Comparison of ENCODE assay signal across 12 mouse cellular contexts in genomic region chr14:72829261-72829660, GRCm38 (mm10).
A peak's percentile ranks its signal among the peaks of the same experiment; 100 is the strongest.
DNase-seq lines count a peak whose midpoint lies in the region; ATAC-seq lines count a peak whose summit lies in the region.
"Had no signal": no experiment of that assay in that cellular context is flagged by ENCODE, and none has a peak within 500 bp of the region (broad histone marks: within the 10 kb centered on the region; RNA-seq: fewer than 3 reads in every experiment).

No protein-coding gene starts in this region.

- peak; percentile 19 for DNase-seq in hindbrain, embryonic 10.5 days (ENCODE audit: low spot score)
- DNase-seq in neural tube, embryonic 11.5 days (ENCODE audit: low spot score), result peak; percentile 17
- DNase-seq in neural tube, embryonic 10.5 days (ENCODE audit: extremely low spot score, low spot score), result no peak
- DNase-seq in urinary bladder, adult 18-20 months (ENCODE audit: low spot score in 2 of 2), result no peak
- no peak for DNase-seq in layer of hippocampus, postnatal 25 days (ENCODE audit: extremely low spot score in 1 of 2, low spot score in 1 of 2)
- DNase-seq: adrenal gland, adult 2 months; right cerebral cortex, adult 18-20 months had no signal

- H3K4me3 ChIP-seq in hindbrain, embryonic 10.5 days, result no peak overlapping the region
- no peak overlapping the region for H3K4me3 ChIP-seq in hindbrain, embryonic 16.5 days (ENCODE audit: low read length)
- H3K4me3 ChIP-seq in neural tube, embryonic 11.5 days (ENCODE audit: low read depth, low read length), result no peak overlapping the region
- no peak overlapping the region for H3K4me3 ChIP-seq in limb, embryonic 13.5 days
- H3K4me3 ChIP-seq: embryonic facial prominence, embryonic 13.5 days; hindbrain, embryonic 12.5 days had no signal

- no peak for ATAC-seq in hindbrain, embryonic 16.5 days
- no peak for ATAC-seq in neural tube, embryonic 11.5 days (ENCODE audit: insufficient read depth, low FRiP score, low TSS enrichment)
- ATAC-seq in limb, embryonic 13.5 days (ENCODE audit: low FRiP score, low read depth), result peak; percentile 48; the same call in 1 of the 2 replicates
- no peak for ATAC-seq in activated CD4-positive, CD25-positive, alpha-beta regulatory T cell, adult 4 months

- H3K9me3 ChIP-seq in hindbrain, embryonic 10.5 days, result no peaks in the 10 kb centered on the region
- H3K9me3 ChIP-seq in hindbrain, embryonic 16.5 days (ENCODE audit: control insufficient read depth, low read length), result no peaks in the 10 kb centered on the region
- H3K9me3 ChIP-seq in neural tube, embryonic 11.5 days (ENCODE audit: control insufficient read depth, low read length), result no peaks in the 10 kb centered on the region
- H3K9me3 ChIP-seq in limb, embryonic 13.5 days, result no peaks in the 10 kb centered on the region
- H3K9me3 ChIP-seq: embryonic facial prominence, embryonic 13.5 days; hindbrain, embryonic 12.5 days had no signal

- no peak overlapping the region for H3K9ac ChIP-seq in hindbrain, embryonic 16.5 days (ENCODE audit: low read depth, low read length)
- no peak overlapping the region for H3K9ac ChIP-seq in neural tube, embryonic 11.5 days (ENCODE audit: low read length)
- H3K9ac ChIP-seq in limb, embryonic 13.5 days, result no peak overlapping the region
- H3K9ac ChIP-seq: embryonic facial prominence, embryonic 13.5 days; hindbrain, embryonic 12.5 days had no signal

- H3K4me1 ChIP-seq in hindbrain, embryonic 10.5 days (replicated peaks), result peaks cover 8% of the 10 kb centered on the region
- no peaks in the 10 kb centered on the region for H3K4me1 ChIP-seq in hindbrain, embryonic 16.5 days (ENCODE audit: control insufficient read depth, insufficient read depth, low read depth, low read length)
- H3K4me1 ChIP-seq in neural tube, embryonic 11.5 days (ENCODE audit: control insufficient read depth, insufficient read depth, low read length), result no peaks in the 10 kb centered on the region
- H3K4me1 ChIP-seq in limb, embryonic 13.5 days, result peaks cover 13% of the 10 kb centered on the region
- H3K4me1 ChIP-seq: hindbrain, embryonic 12.5 days had no signal

- H3K4me2 ChIP-seq in hindbrain, embryonic 16.5 days (ENCODE audit: low read length), result no peak overlapping the region
- H3K4me2 ChIP-seq in neural tube, embryonic 11.5 days (ENCODE audit: low read depth), result no peak overlapping the region
- no peak overlapping the region for H3K4me2 ChIP-seq in limb, embryonic 13.5 days (replicated peaks)
- H3K4me2 ChIP-seq: embryonic facial prominence, embryonic 13.5 days; hindbrain, embryonic 12.5 days had no signal

- 46% methylated on average over 5 of the region's 5 CpGs for WGBS in hindbrain, embryonic 10.5 days
- 50% methylated on average over 5 of the region's 5 CpGs for WGBS in hindbrain, embryonic 16.5 days
- WGBS in neural tube, embryonic 11.5 days, result 19% methylated on average over 5 of the region's 5 CpGs
- WGBS in limb, embryonic 13.5 days, result 5% methylated on average over 5 of the region's 5 CpGs

- no peak overlapping the region for H3K27ac ChIP-seq in hindbrain, embryonic 10.5 days
- no peak overlapping the region for H3K27ac ChIP-seq in hindbrain, embryonic 16.5 days (ENCODE audit: low read depth, low read length)
- H3K27ac ChIP-seq in neural tube, embryonic 11.5 days (ENCODE audit: low read depth, low read length), result no peak overlapping the region
- no peak overlapping the region for H3K27ac ChIP-seq in limb, embryonic 13.5 days
- H3K27ac ChIP-seq: embryonic facial prominence, embryonic 13.5 days; hindbrain, embryonic 12.5 days had no signal

- H3K36me3 ChIP-seq in hindbrain, embryonic 10.5 days, result no peaks in the 10 kb centered on the region
- no peaks in the 10 kb centered on the region for H3K36me3 ChIP-seq in hindbrain, embryonic 16.5 days (ENCODE audit: control insufficient read depth, insufficient read depth, low read length)
- no peaks in the 10 kb centered on the region for H3K36me3 ChIP-seq in neural tube, embryonic 11.5 days (ENCODE audit: control insufficient read depth, insufficient read depth, low read length)
- H3K36me3 ChIP-seq in limb, embryonic 13.5 days, result no peaks in the 10 kb centered on the region
- H3K36me3 ChIP-seq: embryonic facial prominence, embryonic 13.5 days; hindbrain, embryonic 12.5 days had no signal

- no peaks in the 10 kb centered on the region for H3K27me3 ChIP-seq in hindbrain, embryonic 10.5 days (ENCODE audit: insufficient read depth, poor library complexity, severe bottlenecking)
- no peaks in the 10 kb centered on the region for H3K27me3 ChIP-seq in hindbrain, embryonic 16.5 days (replicated peaks; ENCODE audit: control insufficient read depth, insufficient read depth, low read length)
- H3K27me3 ChIP-seq in neural tube, embryonic 11.5 days (ENCODE audit: control insufficient read depth, insufficient read depth, low read length), result no peaks in the 10 kb centered on the region
- H3K27me3 ChIP-seq in limb, embryonic 13.5 days, result no peaks in the 10 kb centered on the region
- H3K27me3 ChIP-seq: embryonic facial prominence, embryonic 13.5 days; hindbrain, embryonic 12.5 days had no signal

Comparison
In these comparisons a context has a peak if more than half of its experiments do, and no peak if none do; other contexts are left out.
1. DNase-seq: peak in hindbrain, embryonic 10.5 days (single experiment) and neural tube, embryonic 11.5 days (single experiment); none in neural tube, embryonic 10.5 days (single experiment), urinary bladder, adult 18-20 months (0 of 2) and layer of hippocampus, postnatal 25 days (0 of 2).